Mouse (Mus musculus) monocyte, adult 59 days (primary cell): Measurements from ENCODE around the gene Gtf3c5. TPM values are rescaled to one million over a fixed set of nuclear protein-coding genes. Genes with fewer than 3 reads are reported as not detected.

Source experiments
- total RNA-seq, 2 experiments: library from RNA; stranded (reverse); gene quantifications; one replicate each; pipeline ENCODE4 v1.2.4; 2023

The Gtf3c5 gene
- total RNA-seq = 10 to 100 TPM; 23.6 to 28.6 TPM

GRCm38 (mm10) chr2:28583651-28584050, at the start of gene Gtf3c5:
TSS of gene Gtf3c5 (minus strand) at chr2:28583751.

GRCm38 (mm10) chr2:28621664-28622171, 38.2 kb upstream of the Gtf3c5 start, which contains the start of gene Gfi1b:
TSS of gene Gfi1b (minus strand) at chr2:28621982.

GRCm38 (mm10) chr2:28563303-28563702, 20.2 kb downstream of the Gtf3c5 start, which contains the start of gene Cel:
TSS of gene Cel (minus strand) at chr2:28563403.

Other genes with a start within 250 kb of the Gtf3c5 start
- gene Ppp1r26, start 137.0 kb downstream of the Gtf3c5 start, total RNA-seq = under 1 TPM; 0.24 to 0.76 TPM
- gene 1700007K13Rik, start 117.4 kb downstream of the Gtf3c5 start, total RNA-seq = not detected
- gene Mrps2, start 115.7 kb downstream of the Gtf3c5 start, total RNA-seq = 10 to 100 TPM; 21.9 to 22.0 TPM
- 10 to 100 TPM; 68.7 to 79.5 TPM for gene Gbgt1, start 86.9 kb downstream of the Gtf3c5 start, total RNA-seq
- 10 to 100 TPM; 22.0 to 30.8 TPM for gene Gm10134, start 77.7 kb downstream of the Gtf3c5 start, total RNA-seq
- gene Ralgds, start 70.6 kb downstream of the Gtf3c5 start, total RNA-seq = 10 to 100 TPM; 30.8 to 31.5 TPM
- gene Cel, start 20.3 kb downstream of the Gtf3c5 start, total RNA-seq = under 1 TPM; 0.47 to 0.49 TPM
- 1 to 10 TPM; 2.8 to 3.5 TPM for gene Gfi1b, start 38.2 kb upstream of the Gtf3c5 start, total RNA-seq
- 10 to 100 TPM; 30.2 to 31.9 TPM for gene Tsc1, start 57.5 kb upstream of the Gtf3c5 start, total RNA-seq
- 10 to 100 TPM in 1 of 2 experiments, 1 to 10 TPM in 1; 9.1 to 13.3 TPM for gene Spaca9, start 116.0 kb upstream of the Gtf3c5 start, total RNA-seq
- gene Ak8, start 116.4 kb upstream of the Gtf3c5 start, total RNA-seq = 10 to 100 TPM in 1 of 2 experiments, 1 to 10 TPM in 1; 7.8 to 10.3 TPM